Mouse (Mus musculus) retina, adult 2 months (tissue): ENCODE measurements around the gene Lemd1.

Source experiments
- DNase-seq: peaks from one replicate; pipeline ENCODE4 v3.0.0-alpha.2; 2012; ENCODE audit warnings: low read depth, low spot score

The Lemd1 gene

DNA sequence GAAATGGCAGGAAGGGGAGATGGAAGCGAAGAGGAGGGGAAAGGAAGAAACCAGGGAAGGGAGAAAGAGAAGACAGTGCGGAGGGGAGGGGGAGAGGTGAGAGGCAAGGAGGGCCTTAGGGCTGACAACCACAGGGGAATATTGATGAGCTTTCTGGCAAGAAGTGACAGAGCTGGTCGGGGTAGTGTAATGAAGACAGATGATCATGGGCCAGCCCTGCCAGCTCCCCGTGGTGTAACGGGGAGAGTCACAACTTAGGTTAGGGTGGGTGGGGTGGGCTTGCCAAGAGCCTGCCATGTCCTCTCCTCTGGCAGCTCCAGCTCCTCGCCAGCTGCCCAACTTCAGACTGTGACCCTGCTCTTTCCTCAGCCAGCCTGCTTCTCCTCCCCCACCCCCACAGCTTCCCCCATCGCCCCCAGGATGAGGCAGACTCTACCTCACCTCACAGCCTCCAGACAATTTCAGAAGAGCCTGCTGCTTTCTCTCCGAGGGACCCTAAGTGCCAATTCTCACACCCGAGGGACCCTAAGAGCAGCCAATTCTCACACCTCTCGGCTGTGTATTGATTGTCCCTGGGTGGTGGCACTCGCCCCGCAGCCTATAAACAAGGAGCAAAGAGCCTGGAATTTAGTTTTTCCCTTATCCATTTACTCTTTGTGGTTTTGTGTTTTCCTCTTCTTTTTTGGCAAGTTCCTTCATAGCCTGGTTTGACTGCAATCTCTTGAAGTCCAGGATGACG is 26.3 kb upstream of the Lemd1 start:
- DNase-seq = no peak

DNA sequence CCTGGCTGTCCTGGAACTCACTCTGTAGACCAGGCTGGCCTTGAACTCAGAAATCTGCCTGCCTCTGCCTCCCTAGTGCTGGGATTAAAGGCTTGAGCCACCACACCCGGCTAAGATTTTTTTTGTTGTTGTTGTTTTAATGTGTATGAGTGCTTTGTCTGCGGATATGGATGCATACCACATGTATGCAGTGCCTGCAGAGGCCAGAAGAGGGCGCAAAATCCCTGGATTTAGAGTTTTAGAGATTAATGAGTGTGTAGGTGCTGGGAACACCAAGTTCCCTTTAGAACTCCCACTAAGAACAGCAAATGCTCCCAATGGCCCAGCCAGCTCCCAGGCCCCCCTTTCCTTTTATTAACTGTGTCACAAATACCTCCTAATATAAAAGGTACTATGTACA is 25.4 kb upstream of the Lemd1 start:
- DNase-seq = no peak

DNA sequence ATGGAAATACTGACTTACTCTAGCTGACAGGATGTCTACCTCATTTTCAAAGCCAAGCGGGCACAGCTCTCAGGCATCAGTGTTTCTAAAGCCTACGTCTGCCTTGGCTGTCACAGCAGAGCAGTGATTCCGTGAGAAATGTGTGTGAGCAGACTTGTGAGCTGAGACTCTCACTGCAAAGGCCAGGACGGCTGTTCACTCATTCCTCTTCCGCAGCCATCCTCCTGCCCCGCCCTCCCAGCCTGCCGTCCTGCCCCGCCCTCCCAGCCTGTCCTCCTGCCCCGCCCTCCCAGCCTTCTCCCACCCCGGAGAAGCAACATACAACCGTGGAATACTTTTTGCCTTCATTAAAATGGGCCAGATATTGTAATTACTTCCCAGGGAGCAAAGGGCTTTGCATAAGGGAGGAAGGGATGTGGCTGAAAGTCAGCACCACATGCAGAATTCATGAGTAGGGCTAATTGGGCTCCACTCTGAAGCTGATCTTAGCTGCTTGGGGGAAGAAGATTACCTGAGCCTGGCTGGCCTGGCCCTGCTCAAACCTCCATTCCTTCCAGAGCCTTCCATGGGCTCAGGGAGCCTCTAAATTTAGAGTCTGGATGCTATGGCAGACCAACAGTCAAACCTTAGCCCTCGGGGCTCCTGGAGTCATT is 23.0 kb upstream of the Lemd1 start:
- no peak for DNase-seq

DNA sequence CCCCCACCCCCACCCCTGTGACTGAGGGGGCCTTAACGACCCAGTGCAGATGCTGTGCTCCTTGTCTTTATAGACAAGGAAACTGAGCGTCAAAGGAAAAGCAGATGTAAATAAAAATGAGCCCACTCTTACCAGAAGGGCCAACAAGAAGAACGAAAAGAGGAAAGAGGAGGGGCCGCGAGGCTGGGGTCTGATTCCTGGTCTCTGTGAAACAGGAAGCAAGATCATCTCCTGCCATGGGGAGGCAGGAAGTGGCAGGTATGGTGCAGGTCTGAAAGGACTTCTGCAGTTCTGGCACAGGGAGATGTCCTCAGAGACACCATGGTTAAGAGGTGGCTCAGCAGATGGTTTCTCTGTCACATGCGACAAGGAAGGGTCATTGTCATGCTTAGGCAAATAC is 20.5 kb upstream of the Lemd1 start:
- DNase-seq = no peak

DNA sequence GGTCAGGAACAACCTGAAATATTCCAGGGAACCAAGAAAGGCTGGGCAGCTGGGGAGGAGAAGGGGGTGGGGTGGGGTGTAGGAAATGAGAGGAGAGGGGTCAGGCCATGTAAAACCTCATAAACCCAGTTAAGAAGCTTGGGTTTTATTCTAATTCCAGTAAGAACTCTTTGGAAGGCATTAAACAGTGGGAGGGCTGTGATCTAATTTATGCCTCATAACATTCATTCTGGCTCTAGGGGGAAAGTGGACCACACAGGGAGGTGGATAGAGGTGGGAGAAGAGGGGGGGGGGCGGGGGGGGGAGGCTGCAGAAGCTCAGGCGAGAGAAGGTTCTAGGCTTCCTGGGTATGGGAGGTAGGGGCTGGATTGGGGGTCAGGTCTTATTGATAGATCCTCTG is 19.6 kb upstream of the Lemd1 start:
- no peak for DNase-seq

DNA sequence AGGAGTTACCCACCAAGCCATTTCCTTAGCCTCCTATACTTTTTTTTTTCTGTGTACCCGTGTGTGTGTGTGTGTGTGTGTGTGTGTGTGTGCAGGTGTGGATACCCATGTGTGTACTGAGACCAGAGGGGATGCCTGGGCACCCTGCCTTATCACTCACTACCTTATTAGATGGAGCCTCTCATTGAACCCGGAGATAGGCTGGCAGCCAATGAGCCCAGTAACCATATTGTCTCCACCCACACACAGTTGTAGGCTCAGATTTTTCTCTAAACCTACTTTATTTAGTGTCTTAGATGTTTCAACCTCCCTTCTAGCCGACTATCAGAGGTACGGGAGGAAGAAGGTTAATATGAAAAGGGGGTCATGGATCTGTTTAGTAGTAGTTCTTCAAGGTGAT is 4.9 kb upstream of the Lemd1 start:
- no peak for DNase-seq

DNA sequence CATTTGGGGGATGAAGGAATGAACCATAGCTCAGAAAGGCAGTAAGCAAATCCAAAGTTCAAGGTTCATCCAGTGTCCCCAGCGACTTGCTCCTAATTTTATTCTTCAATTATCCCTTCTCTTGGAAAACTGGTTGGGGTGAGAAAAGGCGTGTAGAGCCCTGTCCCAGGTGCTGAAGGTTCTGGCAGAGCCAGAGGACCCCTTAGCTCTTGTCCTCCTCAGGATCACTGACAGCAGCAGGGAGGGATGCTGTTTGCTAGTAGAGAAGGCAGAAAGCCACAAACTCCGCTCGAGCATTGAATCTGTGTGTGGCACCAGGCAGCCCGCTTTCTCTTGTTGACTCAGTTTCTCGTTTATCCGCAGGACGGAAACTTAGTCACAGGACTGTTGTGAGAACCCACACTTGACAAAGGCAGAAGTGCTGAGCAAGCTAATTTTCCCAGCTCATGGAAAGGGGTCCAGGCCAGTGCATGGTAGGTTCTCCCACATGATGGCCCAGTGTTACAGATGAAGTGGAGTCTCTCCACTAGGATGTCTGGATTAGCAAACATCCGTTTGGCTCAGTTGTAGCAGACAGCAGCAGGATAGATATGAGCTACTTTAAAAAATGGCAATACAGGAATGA is 2.7 kb upstream of the Lemd1 start:
- DNase-seq = no peak

DNA sequence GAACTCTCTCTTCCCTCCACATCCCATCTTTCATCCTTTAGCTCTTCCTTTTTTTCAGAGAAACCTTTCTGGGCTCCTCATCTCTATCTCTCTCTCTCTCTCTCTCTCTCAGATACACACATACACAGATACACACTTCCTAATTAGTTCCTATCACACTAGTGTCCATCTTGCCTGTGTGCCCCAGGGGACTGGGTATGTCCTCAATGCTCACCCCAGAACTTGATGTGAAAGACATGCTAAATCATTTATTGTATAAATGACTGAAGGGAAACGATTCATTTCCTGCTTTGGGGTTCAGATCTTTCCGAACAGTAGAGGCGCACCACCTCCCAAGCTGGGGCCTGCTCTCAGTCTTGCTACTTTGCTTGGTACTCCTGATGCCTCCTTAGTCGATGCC is 2.0 kb upstream of the Lemd1 start:
- DNase-seq = no peak

DNA sequence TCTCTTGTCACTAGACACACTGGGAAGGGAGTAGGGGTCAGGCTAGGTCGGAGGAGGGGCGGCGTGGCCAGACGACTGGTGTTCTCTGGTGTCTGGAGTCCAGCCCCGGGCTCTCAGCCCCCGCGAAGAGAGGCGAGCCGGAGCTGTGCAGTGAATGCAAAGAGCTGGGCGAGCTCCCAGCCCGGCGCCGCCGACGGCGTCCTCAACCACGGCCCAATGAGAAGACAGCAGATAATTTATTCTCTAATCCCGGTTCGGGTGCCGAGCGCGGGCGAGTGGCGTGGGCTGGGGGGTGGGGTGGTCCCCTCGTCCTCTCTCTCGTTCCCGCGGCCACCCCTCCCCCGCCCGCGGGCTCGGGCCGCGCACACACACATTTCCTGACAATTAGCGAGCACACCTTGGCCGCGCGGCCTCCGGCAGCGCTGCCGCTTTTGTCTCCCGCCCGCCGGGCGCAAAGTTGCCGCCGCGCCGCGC is 1.2 kb upstream of the Lemd1 start:
- no peak for DNase-seq

DNA sequence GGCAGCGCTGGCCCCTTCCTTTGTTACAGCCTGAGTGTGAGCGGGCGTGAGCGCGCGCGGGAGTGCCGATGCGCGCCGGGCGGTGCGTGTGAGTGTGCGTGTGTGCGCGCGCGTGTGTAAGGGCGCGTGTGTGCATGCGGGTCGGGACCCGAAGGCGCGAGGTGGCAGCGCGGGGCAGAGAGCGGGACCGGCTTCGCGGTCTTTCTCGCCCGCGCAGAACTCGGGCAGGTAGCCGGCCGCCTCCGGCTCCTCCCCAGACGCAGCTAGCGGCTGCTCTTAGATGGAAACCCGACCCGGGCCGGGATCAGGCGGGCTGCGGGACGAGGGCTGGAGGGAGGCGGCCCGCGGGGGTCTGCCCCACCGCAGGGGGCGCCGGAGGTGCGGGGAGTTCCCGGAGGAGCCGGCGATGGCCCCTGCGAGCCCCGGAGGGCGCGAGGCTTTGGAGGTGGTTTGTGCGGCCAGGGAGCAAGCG is 574 bp upstream of the Lemd1 start:
- DNase-seq = no peak

DNA sequence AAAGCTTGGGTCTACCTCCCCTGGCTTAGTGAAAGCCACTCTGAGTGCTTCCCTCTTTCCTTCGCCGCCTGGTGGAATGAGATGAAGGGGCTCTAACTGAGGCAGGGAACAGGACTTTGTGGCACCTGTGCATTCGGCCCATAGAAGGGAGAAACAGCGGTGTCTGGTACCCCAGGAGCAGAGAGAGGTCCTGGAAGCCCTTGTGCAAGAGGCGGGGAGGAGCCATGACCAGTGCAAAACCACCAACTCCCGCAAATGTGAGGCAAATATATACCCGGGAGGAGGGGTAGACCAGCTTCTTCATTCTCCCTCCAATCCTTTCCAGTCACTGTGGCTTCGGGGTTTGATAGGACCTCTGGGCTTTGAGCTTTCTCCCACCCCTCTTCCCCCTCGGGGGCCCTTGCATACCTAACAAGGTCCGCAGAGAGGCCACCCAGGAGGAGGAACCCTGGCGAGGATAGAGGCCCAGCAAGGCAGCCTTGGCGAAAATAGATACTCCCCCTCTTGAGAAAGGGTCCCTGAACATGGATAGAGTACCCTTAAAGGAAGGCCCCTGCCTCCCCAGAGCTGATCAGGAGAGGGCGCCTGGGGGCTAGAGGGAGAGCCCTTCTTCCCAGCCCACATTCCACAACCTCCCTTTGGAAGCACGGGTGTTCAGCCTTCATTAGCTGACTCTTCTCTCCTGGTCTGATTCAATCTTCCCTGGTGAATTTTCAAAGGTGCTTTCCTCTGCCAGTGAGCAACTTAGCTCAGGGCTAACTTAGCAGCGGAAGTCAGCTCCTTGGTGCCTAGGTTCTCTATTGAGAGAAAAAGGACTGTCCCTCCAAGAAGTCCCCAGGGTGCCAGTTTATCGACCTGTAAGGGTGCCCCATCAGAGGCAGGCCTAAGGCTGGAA is 802 bp downstream of the Lemd1 start:
- DNase-seq = no peak

DNA sequence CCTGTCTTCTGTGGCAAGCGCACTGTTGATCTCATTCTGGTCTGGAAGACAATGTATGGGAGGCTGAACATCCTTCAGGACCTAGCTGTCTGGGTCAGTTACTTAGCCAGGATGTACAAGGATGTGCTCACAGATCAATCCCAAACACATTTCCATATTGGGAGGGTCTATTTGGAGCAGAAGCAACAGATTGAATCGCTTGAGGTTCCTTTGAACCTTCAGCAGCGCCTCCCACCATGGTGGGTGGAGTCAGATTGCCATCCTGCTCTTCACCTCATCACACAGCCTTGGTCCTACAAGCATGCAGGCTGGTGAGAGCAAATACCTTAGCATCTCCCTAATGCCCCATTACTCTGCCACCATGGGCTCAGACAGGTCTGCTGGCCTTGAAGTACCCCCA is 2.6 kb downstream of the Lemd1 start:
- no peak for DNase-seq

DNA sequence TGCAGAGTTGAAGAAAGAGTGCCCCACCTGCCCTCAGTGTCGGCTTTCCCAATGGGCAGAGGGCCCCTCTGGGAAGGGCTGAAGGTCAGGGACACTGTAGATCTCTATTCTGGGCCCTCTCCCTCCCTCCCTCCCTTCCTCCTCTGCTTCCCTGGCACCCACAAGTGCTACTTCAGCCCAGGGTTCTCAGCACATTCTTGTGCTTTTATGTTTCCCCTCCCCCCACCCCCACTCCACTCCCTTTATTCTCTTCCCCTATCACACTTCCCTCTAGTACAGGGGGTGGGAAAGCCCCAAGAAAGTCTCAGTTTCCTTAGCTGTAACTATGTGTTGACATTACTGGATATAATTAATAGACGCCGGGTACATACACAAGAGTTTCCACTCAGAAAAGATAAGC is 3.4 kb downstream of the Lemd1 start:
- no peak for DNase-seq

DNA sequence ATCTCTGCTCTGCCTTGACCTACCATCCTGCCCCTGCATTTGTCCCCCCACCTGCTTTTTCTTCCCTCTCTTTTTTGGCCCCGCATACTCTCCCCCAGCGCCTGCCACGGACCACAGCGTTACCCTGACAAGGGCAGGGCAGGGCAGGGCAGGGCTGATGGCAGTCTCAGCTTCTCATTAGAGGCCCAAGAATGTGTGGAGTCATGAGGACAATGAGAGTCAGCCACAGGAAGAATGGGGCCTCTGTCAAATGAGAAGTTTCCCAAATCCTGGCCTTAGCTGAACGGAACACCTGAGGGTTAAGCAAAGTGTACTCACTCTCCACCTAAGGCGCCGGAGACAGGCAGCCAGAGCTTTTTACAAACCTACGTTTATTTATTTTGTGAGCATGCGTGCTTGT is 3.9 kb downstream of the Lemd1 start:
- no peak for DNase-seq

DNA sequence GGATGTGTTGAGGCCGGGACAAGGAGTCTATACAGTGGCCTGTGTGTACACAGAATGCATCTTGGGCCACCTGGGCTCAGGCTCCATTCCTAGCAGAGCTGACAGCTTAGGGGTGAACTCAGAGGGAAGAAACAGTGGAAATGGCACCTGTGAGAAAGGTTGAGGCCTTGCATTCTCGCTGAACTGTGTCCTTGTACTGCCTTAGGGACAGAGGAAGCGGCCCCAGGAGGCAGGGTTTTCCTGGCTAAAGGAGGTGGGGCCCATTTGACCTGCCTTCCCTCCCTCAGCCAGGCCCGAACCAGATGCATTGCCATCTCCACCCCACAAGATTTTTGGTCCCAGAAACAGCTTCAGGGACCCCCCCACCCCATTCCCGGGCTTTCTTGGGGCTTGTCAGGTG is 4.5 kb downstream of the Lemd1 start:
- DNase-seq = no peak

DNA sequence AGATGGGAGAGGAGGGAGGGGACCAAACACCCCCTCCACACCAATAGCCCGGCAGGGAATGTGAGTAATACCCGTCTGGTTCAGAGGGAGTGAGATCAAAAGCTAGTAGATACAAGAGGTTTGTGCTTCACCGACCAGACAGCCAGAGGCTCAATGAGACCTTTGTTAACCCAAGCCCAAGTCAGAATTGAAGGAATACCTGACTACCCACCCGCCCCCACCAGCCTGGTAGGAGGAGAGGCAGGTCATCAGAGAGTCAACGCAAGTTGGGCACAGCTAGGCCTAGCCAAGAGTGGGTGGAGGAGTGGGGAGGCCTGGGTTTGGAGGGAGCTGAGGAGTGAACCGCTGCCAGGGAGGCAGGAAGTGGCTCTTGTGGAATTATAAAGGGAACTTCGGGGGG is 5.1 kb downstream of the Lemd1 start:
- no peak for DNase-seq

DNA sequence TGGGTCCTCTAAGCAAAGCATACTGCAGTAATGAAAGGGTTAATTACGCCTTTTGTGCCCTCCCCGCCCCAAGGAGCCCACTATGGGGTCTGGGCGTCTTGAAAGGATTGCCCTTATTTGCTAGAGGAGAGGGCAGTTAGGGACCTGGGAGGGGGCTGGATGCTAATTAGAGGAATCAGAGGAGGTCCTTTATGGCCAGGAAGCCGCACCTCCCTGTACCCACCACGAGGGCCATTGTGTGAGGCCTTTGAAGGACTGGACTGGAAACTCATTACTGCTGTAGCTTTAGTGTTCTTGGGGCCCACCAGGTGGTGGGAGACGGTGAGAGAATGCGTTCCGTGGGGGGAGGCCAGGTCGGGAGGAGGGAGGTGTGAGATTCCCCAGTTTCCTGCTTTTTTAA is 6.4 kb downstream of the Lemd1 start:
- no peak for DNase-seq

DNA sequence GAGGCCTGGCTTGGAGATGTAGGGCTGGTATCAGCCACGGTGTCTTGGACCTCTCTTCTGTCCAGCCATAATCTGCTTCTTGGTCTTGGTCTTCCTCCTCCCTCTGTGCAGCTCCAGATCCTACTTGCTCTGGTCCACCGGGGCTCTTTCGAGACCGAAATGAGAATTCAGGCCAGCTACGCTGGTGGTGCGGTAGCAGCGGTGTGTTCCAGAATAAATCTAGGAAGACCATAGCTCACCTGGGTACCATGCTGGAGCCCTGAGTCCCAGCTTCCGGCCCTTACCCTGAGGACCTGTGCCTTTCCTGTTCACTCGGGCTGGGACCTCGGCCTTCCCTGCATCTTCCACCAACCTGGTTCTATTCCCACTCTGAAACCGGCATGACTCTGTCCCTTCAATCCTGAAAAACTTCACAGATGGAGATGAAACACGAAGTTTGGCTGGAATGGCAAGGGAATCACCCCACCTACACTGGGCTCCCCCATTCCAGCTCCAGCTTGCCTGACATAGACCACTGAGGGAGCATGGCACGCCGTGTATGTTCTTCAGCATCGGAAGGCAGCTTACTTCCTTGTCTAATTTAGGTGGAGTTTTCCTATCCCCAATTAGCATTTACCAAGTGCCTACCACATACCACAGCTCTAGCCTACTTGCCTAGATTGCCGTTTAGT is 7.3 kb downstream of the Lemd1 start:
- DNase-seq = no peak

DNA sequence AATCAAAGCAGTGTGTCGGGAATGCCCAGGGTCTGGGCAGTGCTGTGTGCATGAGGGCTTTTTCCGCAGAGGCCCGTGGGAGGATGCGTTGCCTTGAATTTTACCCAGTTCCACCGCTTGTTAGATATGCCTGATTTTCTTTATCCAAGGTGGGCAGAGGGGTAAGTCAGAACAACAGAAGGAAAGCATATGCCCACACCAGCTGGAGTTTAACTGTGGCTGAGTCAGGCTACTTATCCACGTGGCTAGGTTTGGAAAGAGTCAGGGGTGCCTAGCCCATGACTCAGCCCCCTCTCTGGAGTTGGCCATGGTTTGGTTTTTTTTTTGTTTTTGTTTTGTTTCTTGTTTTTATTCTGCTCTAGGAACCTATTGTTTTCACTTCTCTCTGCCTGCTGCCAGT is 8.0 kb downstream of the Lemd1 start:
- no peak for DNase-seq

DNA sequence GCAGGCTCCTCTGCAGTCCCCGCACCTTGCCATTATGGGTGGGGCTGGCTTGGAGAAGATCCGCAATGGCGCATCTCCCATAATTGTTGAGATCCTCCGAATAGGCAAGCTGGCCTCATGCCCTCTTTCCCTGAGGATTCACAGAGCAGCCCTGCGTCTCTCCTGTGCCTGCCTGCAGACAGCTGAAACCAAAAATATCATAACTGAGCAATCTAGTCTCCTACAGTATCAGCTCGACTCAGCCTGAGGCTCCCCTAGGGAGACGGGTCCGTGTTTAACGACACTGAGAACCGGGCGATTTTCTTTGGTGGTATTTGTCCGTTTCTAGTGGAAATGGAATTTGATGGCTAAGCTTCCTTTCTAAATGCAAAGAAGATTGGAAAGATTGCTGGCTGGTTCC is 8.7 kb downstream of the Lemd1 start:
- no peak for DNase-seq
